Mouse (Mus musculus): ENCODE data around the gene Nek8. TPM values are rescaled to one million over a fixed set of nuclear protein-coding genes. Genes with fewer than 3 reads are reported as not detected.
"Not testable (repeated sequence)": the region's sequence is repeated elsewhere in the genome, so short reads cannot be mapped to it uniquely, and the experiment has no call there.

Nek8 gene
- total and polyA plus RNA-seq, 3 experiments: 7.1 to 8.3 (median 7.4) TPM

DNA sequence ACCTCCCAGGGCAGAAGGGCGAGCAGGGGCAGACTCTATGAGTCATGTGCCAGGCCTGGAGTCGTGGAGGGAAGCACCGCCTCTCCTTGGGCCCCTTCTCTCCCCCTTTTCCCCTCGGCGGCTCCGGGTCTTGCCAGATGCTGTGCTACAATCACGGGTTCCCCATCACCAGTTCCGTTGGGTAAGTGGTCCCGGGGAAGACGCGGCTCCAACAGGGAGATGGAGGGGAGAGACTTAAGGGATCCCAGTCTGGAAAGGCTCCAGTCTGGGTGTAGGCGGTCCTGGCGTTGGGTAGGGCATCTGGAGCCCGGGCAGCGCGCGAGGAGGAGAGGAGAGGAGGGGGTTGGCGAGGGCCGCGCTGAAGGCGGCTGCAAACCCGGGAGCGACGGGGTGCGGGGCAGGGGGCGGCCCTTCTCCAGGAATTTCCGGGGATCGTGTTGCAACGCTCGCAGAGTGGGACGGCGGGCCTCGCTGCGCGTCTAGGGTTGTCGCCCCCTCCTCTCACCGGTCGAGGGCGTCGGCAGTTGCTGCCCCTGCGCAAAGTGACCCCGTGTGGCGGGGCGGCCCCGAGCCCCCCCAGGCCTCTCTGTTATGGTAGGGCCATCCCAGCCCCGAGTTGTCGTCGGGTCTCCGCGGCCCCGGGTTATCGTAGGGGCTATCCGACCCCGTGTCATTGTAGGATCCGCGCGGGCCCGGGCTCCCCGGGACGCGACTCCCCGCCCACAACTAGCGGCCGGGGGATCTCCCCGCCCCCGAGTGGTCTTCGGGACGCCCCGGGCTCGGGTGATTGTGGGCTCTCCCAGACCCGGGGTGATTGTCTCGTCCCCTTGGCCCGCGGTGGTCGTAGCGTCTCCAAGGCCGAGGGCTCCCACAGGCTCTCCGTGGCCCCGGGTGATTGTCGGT, 12.1 kb upstream of the Nek8 start, which contains the start of gene Rab34:
Gene Rab34 (plus strand): TSS at position 100 of the 903 bp plus-strand sequence.
- in situ Hi-C loops (cut with MboI; ENCODE audit: low pct_ligation_motif_present, low pct_unique_long_range_greater_than_20kb, low sequenced_read_pairs): loop anchor here (5.0 kb wide), 1 partner anchor 44 kb away; no protein-coding TSS in a partner anchor
- DNase-seq (ENCODE audit: extremely low read depth): no peak
- peaks cover 16% of the 10 kb centered on the region for H3K27me3 ChIP-seq (replicated peaks)

DNA sequence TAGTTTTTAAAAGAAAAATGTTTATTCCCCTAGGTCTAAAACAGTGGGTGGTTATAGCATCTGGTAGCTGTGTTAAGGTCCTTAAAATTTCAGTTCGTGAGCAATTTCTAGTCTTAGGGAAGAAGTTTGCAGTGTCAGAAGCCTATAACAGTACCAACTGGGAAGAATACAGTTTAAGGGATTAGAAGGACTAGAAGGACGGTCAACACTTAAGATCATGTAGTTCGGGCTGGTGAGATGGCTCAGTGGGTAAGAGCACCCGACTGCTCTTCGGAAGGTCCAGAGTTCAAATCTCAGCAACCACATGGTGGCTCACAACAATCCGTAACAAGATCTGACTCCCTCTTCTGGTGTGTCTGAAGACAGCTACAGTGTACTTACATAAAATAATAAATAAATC, 8.2 kb upstream of the Nek8 start:
- not testable (repeated sequence) for H3K27ac ChIP-seq (ENCODE audit: insufficient read depth, low read depth)
- in situ Hi-C loops (cut with MboI; ENCODE audit: low pct_ligation_motif_present, low pct_unique_long_range_greater_than_20kb, low sequenced_read_pairs): loop anchor here (5.0 kb wide), 1 partner anchor 48 kb away; no protein-coding TSS in a partner anchor

More for the DNA sequence above, 12.1 kb upstream of the Nek8 start, which contains the start of gene Rab34:
- Histone ChIP-seq H3K4me3 (replicated peaks in 1 of 3; ENCODE audit: low read depth in 2 of 3, low read length in 2 of 3, poor library complexity in 1 of 3) (no peak within 1 kb of the TSS), H3K4me1 (ENCODE audit: control insufficient read depth in 1 of 2, insufficient read depth in 2 of 2) (peaks cover 0 to 7% of the 10 kb centered on the region in 2 experiments; a peak in 1 of 4 replicates), H3K27ac (ENCODE audit: insufficient read depth, low read depth) (no peak within 1 kb of the TSS), H3K79me2 (replicated peaks; ENCODE audit: control insufficient read depth, extremely low read depth, insufficient read depth, poor library complexity, severe bottlenecking) (no peaks in the 10 kb centered on the region), H3K9ac (ENCODE audit: insufficient read depth, low read depth) (no peak within 1 kb of the TSS), H3K9me3 (replicated peaks; ENCODE audit: low read length) (peaks cover 8% of the 10 kb centered on the region), H3K36me3 (replicated peaks in 1 of 2; ENCODE audit: control insufficient read depth in 1 of 2, insufficient read depth in 1 of 2, low read length in 1 of 2) (no peaks in the 10 kb centered on the region), H3K4me2 (ENCODE audit: insufficient read depth, low read depth, poor library complexity, severe bottlenecking) (no peak within 1 kb of the TSS)
- dilution Hi-C loops (cut with MboI; ENCODE audit: extremely low pct_ligation_motif_present, extremely low pct_unique_long_range_greater_than_20kb, low sequenced_read_pairs): no loop called here
- TF ChIP-seq BHLHE40 (IDR thresholded peaks at IDR 0.05; ENCODE audit: low read depth, low read length) (no peak), USF1 (IDR thresholded peaks at IDR 0.05; ENCODE audit: low read depth, low read length) (no peak)

DNA sequence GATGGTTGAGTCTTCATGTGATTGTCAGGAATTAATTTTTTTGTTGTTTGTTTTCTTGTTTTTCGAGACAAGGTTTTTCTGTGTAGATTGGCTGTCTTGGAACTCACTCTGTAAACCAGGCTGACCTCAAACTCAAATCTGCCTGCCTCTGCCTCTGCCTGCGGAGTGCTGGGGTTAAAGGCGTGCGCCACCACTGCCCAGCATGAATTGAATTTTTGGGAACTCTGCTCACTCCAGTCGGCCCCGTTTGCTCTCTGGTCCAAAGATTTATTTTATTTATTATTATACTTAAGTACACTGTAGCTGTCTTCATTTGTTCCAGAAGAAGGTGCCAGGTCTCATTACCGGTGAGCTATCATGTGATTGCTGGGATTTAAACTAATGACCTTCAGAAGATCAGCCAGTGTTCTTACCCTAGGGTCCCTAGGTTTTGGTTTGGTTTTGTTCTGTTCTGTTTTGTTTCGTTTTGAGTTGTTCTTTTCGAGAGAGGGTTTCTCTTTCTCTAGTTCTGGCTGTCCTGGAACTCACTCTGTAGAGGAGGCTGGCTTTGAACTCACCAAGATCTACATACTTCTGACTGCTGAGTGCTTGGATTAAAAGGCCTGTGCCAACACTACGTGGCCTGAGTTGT, 7.5 kb upstream of the Nek8 start:
- H3K9me3 ChIP-seq (replicated peaks; ENCODE audit: low read length): peaks cover under 1% of the 10 kb centered on the region
- peaks cover 26 to 36% of the 10 kb centered on the region in 2 experiments for H3K36me3 ChIP-seq (replicated peaks in 1 of 2; ENCODE audit: control insufficient read depth in 1 of 2, insufficient read depth in 1 of 2, low read length in 1 of 2)
- peaks cover 38% of the 10 kb centered on the region for H3K79me2 ChIP-seq (replicated peaks; ENCODE audit: control insufficient read depth, extremely low read depth, insufficient read depth, poor library complexity, severe bottlenecking)
- peak overlapping the region; percentile 95 for H3K4me2 ChIP-seq (ENCODE audit: insufficient read depth, low read depth, poor library complexity, severe bottlenecking)
- dilution Hi-C loops (cut with MboI; ENCODE audit: extremely low pct_ligation_motif_present, extremely low pct_unique_long_range_greater_than_20kb, low sequenced_read_pairs): no loop called here
- H3K27me3 ChIP-seq (replicated peaks): no peaks in the 10 kb centered on the region
- H3K9ac ChIP-seq (ENCODE audit: insufficient read depth, low read depth): peak overlapping the region; percentile 61
- peak; percentile 68 for DNase-seq (ENCODE audit: extremely low read depth)
- in situ Hi-C loops (cut with MboI; ENCODE audit: low pct_ligation_motif_present, low pct_unique_long_range_greater_than_20kb, low sequenced_read_pairs): no loop called here
- peaks cover 13 to 38% of the 10 kb centered on the region in 2 experiments for H3K4me1 ChIP-seq (ENCODE audit: control insufficient read depth in 1 of 2, insufficient read depth in 2 of 2)
- H3K27ac ChIP-seq (ENCODE audit: insufficient read depth, low read depth): no peak overlapping the region
- peak overlapping the region; percentile 45 to 96 (median 76) for H3K4me3 ChIP-seq (replicated peaks in 1 of 3; ENCODE audit: low read depth in 2 of 3, low read length in 2 of 3, poor library complexity in 1 of 3)
- TF ChIP-seq MEF2A (IDR thresholded peaks at IDR 0.05; ENCODE audit: borderline replicate concordance, low read depth, low read length) (0 out of 2 replicates have a peak, but pooled peaks have one; percentile 24), JUND (conservative IDR thresholded peaks at IDR 0.05; ENCODE audit: low read depth, low read length) (peak; percentile 90), IRF4 (IDR thresholded peaks at IDR 0.05; ENCODE audit: low read depth, low read length) (peak; percentile 95), SMC3 (IDR thresholded peaks at IDR 0.05; ENCODE audit: low read depth, low read length) (no peak), CTCF (conservative IDR thresholded peaks at IDR 0.05 in 1 of 2, IDR thresholded peaks at IDR 0.05 in 1 of 2; ENCODE audit: low read depth in 2 of 2, low read length in 2 of 2) (0 out of 4 replicates have a peak, but pooled peaks of 1 of the 2 experiments have one; percentile 2), E2F4 (IDR thresholded peaks at IDR 0.05; ENCODE audit: insufficient replicate concordance, low read depth, low read length) (no peak), KAT2A (IDR thresholded peaks at IDR 0.05; ENCODE audit: insufficient replicate concordance, low read length) (no peak), USF2 (conservative IDR thresholded peaks at IDR 0.05; ENCODE audit: low read depth, low read length) (0 out of 2 replicates have a peak, but pooled peaks have one; percentile 12), ELF1 (IDR thresholded peaks at IDR 0.05; ENCODE audit: low read depth, low read length) (no peak), MAX (IDR thresholded peaks at IDR 0.05; ENCODE audit: low read length) (no peak), SIN3A (IDR thresholded peaks at IDR 0.05; ENCODE audit: low read length) (no peak), GABPA (IDR thresholded peaks at IDR 0.05; ENCODE audit: insufficient replicate concordance, low read depth, low read length) (no peak), MXI1 (IDR thresholded peaks at IDR 0.05; ENCODE audit: low read depth, low read length) (peak; percentile 74), MAZ (IDR thresholded peaks at IDR 0.05; ENCODE audit: low read depth, low read length) (no peak), ETS1 (conservative IDR thresholded peaks at IDR 0.05; ENCODE audit: low read depth, low read length) (peak; percentile 44; the same call in 1 of the 2 replicates), ZNF384 (IDR thresholded peaks at IDR 0.05; ENCODE audit: low read depth, low read length) (no peak), ZKSCAN1 (IDR thresholded peaks at IDR 0.05; ENCODE audit: borderline replicate concordance, low read depth, low read length) (no peak), JUN (IDR thresholded peaks at IDR 0.05; ENCODE audit: insufficient read depth, low read depth, low read length) (peak; percentile 74), BHLHE40 (IDR thresholded peaks at IDR 0.05; ENCODE audit: low read depth, low read length) (peak; percentile 64)

More for the DNA sequence above, 8.2 kb upstream of the Nek8 start:
- H3K9ac ChIP-seq (ENCODE audit: insufficient read depth, low read depth); dilution Hi-C loops (cut with MboI; ENCODE audit: extremely low pct_ligation_motif_present, extremely low pct_unique_long_range_greater_than_20kb, low sequenced_read_pairs); H3K4me3 ChIP-seq (replicated peaks in 1 of 3; ENCODE audit: low read depth in 2 of 3, low read length in 2 of 3, poor library complexity in 1 of 3); H3K4me2 ChIP-seq (ENCODE audit: insufficient read depth, low read depth, poor library complexity, severe bottlenecking); DNase-seq (ENCODE audit: extremely low read depth); H3K27me3 ChIP-seq (replicated peaks); H3K9me3 ChIP-seq (replicated peaks; ENCODE audit: low read length): not testable (repeated sequence)
- Histone ChIP-seq H3K79me2 (replicated peaks; ENCODE audit: control insufficient read depth, extremely low read depth, insufficient read depth, poor library complexity, severe bottlenecking) (peaks cover 34% of the 10 kb centered on the region), H3K36me3 (replicated peaks in 1 of 2; ENCODE audit: control insufficient read depth in 1 of 2, insufficient read depth in 1 of 2, low read length in 1 of 2) (peaks cover 21 to 29% of the 10 kb centered on the region in 2 experiments), H3K4me1 (ENCODE audit: control insufficient read depth in 1 of 2, insufficient read depth in 2 of 2) (peaks cover 13 to 31% of the 10 kb centered on the region in 2 experiments)
- TF ChIP-seq TBP (conservative IDR thresholded peaks at IDR 0.05; ENCODE audit: low read depth, low read length): peak; percentile 71; the same call in 1 of the 2 replicates

Measured in CH12.LX (cell line).